Mouse (Mus musculus): Measurements from ENCODE around the gene Adra2c. TPM values are rescaled to one million over a fixed set of nuclear protein-coding genes. Genes with fewer than 3 reads are reported as not detected.
A peak's percentile ranks its signal among the peaks of the same experiment; 100 is the strongest.

The Adra2c gene
- polyA plus RNA-seq, 1 experiment from 2014 or later: 0.63 TPM

- no peaks in the 10 kb centered on the region for H3K27me3 ChIP-seq (replicated peaks; ENCODE audit: control insufficient read depth, insufficient read depth, low read length)
- H3K4me2 ChIP-seq (ENCODE audit: low read length): no peak overlapping the region
- no peak overlapping the region for H3K9ac ChIP-seq (ENCODE audit: low read depth, low read length)
- no peak overlapping the region for H3K27ac ChIP-seq (ENCODE audit: low read depth, low read length)
- H3K4me1 ChIP-seq (ENCODE audit: control insufficient read depth, insufficient read depth, low read depth, low read length): peaks cover 5% of the 10 kb centered on the region; the same call in 1 of the 2 replicates
- 73% methylated on average over 3 of the region's 3 CpGs for WGBS
- H3K4me3 ChIP-seq (ENCODE audit: low read length): no peak overlapping the region
- no peak for ATAC-seq
- no peaks in the 10 kb centered on the region for H3K36me3 ChIP-seq (ENCODE audit: control insufficient read depth, insufficient read depth, low read length)
- no peaks in the 10 kb centered on the region for H3K9me3 ChIP-seq (ENCODE audit: control insufficient read depth, low read length)
Measured at GRCm38 (mm10) chr5:35304191-35304590, 26.1 kb downstream of the Adra2c start.

DNA sequence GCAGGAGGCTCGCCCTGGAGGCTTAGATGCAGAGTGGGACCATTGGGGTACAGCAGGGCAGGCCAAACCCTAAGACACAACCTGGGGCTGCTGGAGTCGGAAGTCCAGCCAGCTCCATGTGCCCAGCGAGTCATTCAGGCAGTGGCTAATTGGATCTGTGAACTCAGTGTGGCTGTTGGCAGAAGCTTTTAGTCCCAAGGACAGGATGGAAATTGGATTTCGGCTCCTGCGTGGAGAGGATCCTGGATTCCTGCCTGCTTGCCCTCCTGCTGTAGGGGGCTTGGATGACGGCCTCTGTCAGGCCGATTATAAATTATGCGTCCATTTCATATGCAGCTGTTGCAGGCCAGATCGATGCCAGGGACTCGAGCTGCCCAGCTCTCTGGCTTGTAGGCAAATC is 27.2 kb downstream of the Adra2c start:
- 49% methylated on average over 10 of the region's 10 CpGs for WGBS
- no peaks in the 10 kb centered on the region for H3K27me3 ChIP-seq (replicated peaks; ENCODE audit: control insufficient read depth, insufficient read depth, low read length)
- ATAC-seq: peak; percentile 77
- H3K9ac ChIP-seq (ENCODE audit: low read depth, low read length): no peak overlapping the region
- no peaks in the 10 kb centered on the region for H3K36me3 ChIP-seq (ENCODE audit: control insufficient read depth, insufficient read depth, low read length)
- H3K4me3 ChIP-seq (ENCODE audit: low read length): no peak overlapping the region
- H3K4me1 ChIP-seq (ENCODE audit: control insufficient read depth, insufficient read depth, low read depth, low read length): peaks cover 5% of the 10 kb centered on the region; the same call in 1 of the 2 replicates
- no peaks in the 10 kb centered on the region for H3K9me3 ChIP-seq (ENCODE audit: control insufficient read depth, low read length)
- no peak overlapping the region for H3K4me2 ChIP-seq (ENCODE audit: low read length)
- H3K27ac ChIP-seq (ENCODE audit: low read depth, low read length): peak overlapping the region; percentile 51

- H3K27me3 ChIP-seq (replicated peaks; ENCODE audit: control insufficient read depth, insufficient read depth, low read length): no peaks in the 10 kb centered on the region
- H3K27ac ChIP-seq (ENCODE audit: low read depth, low read length): no peak overlapping the region
- no peak overlapping the region for H3K9ac ChIP-seq (ENCODE audit: low read depth, low read length)
- WGBS: 67% methylated on average over 1 of the region's 1 CpGs
- no peak overlapping the region for H3K4me2 ChIP-seq (ENCODE audit: low read length)
- H3K9me3 ChIP-seq (ENCODE audit: control insufficient read depth, low read length): no peaks in the 10 kb centered on the region
- no peak overlapping the region for H3K4me3 ChIP-seq (ENCODE audit: low read length)
- peaks cover 5% of the 10 kb centered on the region; the same call in 1 of the 2 replicates for H3K4me1 ChIP-seq (ENCODE audit: control insufficient read depth, insufficient read depth, low read depth, low read length)
- H3K36me3 ChIP-seq (ENCODE audit: control insufficient read depth, insufficient read depth, low read length): no peaks in the 10 kb centered on the region
- no peak for ATAC-seq
Measured at GRCm38 (mm10) chr5:35306692-35307091, 28.6 kb downstream of the Adra2c start.

DNA sequence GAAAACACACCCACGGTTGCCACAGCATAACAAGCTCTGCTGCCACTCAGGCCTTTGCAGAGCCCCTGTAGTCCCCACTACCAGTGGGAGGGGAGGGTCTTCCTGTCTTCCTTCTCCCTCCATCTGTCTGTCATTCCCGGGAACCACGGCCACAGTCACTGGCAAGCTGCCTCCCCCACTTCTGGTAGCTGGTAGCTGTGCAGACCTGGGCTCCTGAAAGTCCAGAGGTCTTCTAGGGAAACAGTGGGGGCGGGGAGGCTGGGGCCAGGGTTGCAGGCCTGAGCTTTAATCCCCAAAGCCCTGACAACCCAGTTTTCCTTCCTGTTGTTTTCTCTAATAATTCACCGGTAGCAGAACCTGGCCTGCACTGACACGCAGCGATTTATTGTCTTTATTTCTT is 31.7 kb downstream of the Adra2c start:
- 47% methylated on average over 7 of the region's 7 CpGs for WGBS
- no peak for ATAC-seq
- Histone ChIP-seq H3K27me3 (replicated peaks; ENCODE audit: control insufficient read depth, insufficient read depth, low read length) (no peaks in the 10 kb centered on the region), H3K9ac (ENCODE audit: low read depth, low read length) (no peak overlapping the region), H3K36me3 (ENCODE audit: control insufficient read depth, insufficient read depth, low read length) (no peaks in the 10 kb centered on the region), H3K27ac (ENCODE audit: low read depth, low read length) (no peak overlapping the region), H3K9me3 (ENCODE audit: control insufficient read depth, low read length) (no peaks in the 10 kb centered on the region), H3K4me2 (ENCODE audit: low read length) (no peak overlapping the region), H3K4me1 (ENCODE audit: control insufficient read depth, insufficient read depth, low read depth, low read length) (peaks cover 21% of the 10 kb centered on the region), H3K4me3 (ENCODE audit: low read length) (no peak overlapping the region)

GRCm38 (mm10) chr5:35311738-35312250 is 33.7 kb downstream of the Adra2c start:
- H3K4me3 ChIP-seq (ENCODE audit: low read length): no peak overlapping the region
- no peaks in the 10 kb centered on the region for H3K27me3 ChIP-seq (replicated peaks; ENCODE audit: control insufficient read depth, insufficient read depth, low read length)
- 84% methylated on average over 5 of the region's 5 CpGs for WGBS
- H3K36me3 ChIP-seq (ENCODE audit: control insufficient read depth, insufficient read depth, low read length): no peaks in the 10 kb centered on the region
- no peak overlapping the region for H3K4me2 ChIP-seq (ENCODE audit: low read length)
- H3K9me3 ChIP-seq (ENCODE audit: control insufficient read depth, low read length): no peaks in the 10 kb centered on the region
- no peak for ATAC-seq
- H3K4me1 ChIP-seq (ENCODE audit: control insufficient read depth, insufficient read depth, low read depth, low read length): peaks cover 18% of the 10 kb centered on the region
- H3K27ac ChIP-seq (ENCODE audit: low read depth, low read length): no peak overlapping the region
- H3K9ac ChIP-seq (ENCODE audit: low read depth, low read length): no peak overlapping the region

- Histone ChIP-seq H3K4me1 (ENCODE audit: control insufficient read depth, insufficient read depth, low read depth, low read length) (peaks cover 18% of the 10 kb centered on the region), H3K4me2 (ENCODE audit: low read length) (peak overlapping the region; percentile 51), H3K27me3 (replicated peaks; ENCODE audit: control insufficient read depth, insufficient read depth, low read length) (no peaks in the 10 kb centered on the region), H3K36me3 (ENCODE audit: control insufficient read depth, insufficient read depth, low read length) (no peaks in the 10 kb centered on the region), H3K9me3 (ENCODE audit: control insufficient read depth, low read length) (no peaks in the 10 kb centered on the region), H3K4me3 (ENCODE audit: low read length) (peak overlapping the region; percentile 14), H3K9ac (ENCODE audit: low read depth, low read length) (peak overlapping the region; percentile 61), H3K27ac (ENCODE audit: low read depth, low read length) (no peak overlapping the region)
- WGBS: under 1% methylated on average over 21 of the region's 21 CpGs
- peak; percentile 51; the same call in 1 of the 2 replicates for ATAC-seq
Measured at GRCm38 (mm10) chr5:35313231-35313821, 35.2 kb downstream of the Adra2c start.

DNA sequence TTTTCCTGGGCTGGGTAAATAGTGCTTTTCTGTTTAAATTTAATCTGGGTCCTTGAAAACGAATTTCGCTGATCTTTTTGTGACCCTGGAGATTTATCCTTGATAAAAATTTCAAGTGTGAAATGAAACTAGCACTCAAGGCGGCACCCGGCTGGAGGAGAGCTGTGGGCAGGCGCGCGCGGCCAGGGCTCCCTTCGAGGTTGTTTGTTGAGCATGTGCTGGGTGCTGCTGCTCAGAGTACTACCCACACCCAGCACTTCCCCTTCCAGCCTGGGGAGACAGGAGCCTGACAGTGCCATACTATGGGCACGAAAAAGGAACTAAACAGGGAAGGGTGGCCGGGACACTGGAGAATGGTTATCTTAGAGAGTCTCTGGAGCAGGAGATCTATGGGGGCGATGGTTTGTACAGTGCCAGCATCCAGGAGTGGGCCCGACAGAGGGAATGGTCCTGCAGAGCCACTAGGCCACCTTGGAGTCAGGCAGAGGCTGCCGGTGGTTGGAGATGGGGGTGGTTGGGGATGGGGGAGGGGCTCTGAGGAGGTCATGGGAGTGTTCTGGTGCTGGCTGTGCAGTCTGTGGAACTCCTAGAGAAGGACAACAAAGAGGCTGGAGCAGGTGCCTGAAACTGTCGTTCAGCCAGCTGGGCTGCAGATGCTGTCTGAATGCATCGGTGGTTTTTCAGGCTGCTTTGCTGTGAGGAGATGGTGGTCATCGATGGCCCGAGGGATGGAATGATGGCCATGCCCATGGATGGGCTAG is 35.9 kb downstream of the Adra2c start:
- WGBS: 14% methylated on average over 18 of the region's 18 CpGs
- Histone ChIP-seq H3K27me3 (replicated peaks; ENCODE audit: control insufficient read depth, insufficient read depth, low read length) (no peaks in the 10 kb centered on the region), H3K36me3 (ENCODE audit: control insufficient read depth, insufficient read depth, low read length) (no peaks in the 10 kb centered on the region), H3K4me2 (ENCODE audit: low read length) (peak overlapping the region; percentile 51), H3K4me3 (ENCODE audit: low read length) (peak overlapping the region; percentile 14), H3K4me1 (ENCODE audit: control insufficient read depth, insufficient read depth, low read depth, low read length) (peaks cover 18% of the 10 kb centered on the region), H3K9me3 (ENCODE audit: control insufficient read depth, low read length) (no peaks in the 10 kb centered on the region), H3K27ac (ENCODE audit: low read depth, low read length) (peak overlapping the region; percentile 8; the same call in 1 of the 2 replicates), H3K9ac (ENCODE audit: low read depth, low read length) (peak overlapping the region; percentile 61)
- peak; percentile 46 for ATAC-seq

DNA sequence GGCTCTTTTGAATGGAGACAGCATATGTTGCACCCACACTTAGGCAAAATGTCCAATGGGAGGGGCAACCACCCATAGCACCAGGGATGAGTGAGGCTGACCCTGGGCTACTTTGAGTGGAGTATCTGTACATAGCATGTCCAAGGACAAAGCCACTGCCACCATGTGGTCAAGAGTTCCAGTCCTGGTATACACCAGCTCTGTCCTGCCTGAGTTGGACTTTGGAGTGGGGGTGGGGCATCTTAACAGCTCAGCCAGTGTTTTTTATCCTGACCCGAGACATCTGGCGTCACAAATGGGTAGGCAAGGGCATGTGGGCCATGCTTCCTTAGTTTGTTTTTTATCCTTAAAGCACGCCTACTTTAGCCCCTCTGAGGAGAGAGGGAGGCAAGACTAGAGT is 36.5 kb downstream of the Adra2c start:
- peak; percentile 37; the same call in 1 of the 2 replicates for ATAC-seq
- Histone ChIP-seq H3K4me3 (ENCODE audit: low read length) (no peak overlapping the region), H3K9ac (ENCODE audit: low read depth, low read length) (no peak overlapping the region), H3K4me1 (ENCODE audit: control insufficient read depth, insufficient read depth, low read depth, low read length) (peaks cover 18% of the 10 kb centered on the region), H3K27ac (ENCODE audit: low read depth, low read length) (no peak overlapping the region), H3K27me3 (replicated peaks; ENCODE audit: control insufficient read depth, insufficient read depth, low read length) (no peaks in the 10 kb centered on the region), H3K9me3 (ENCODE audit: control insufficient read depth, low read length) (no peaks in the 10 kb centered on the region), H3K4me2 (ENCODE audit: low read length) (no peak overlapping the region), H3K36me3 (ENCODE audit: control insufficient read depth, insufficient read depth, low read length) (no peaks in the 10 kb centered on the region)
- WGBS: 63% methylated on average over 3 of the region's 3 CpGs

DNA sequence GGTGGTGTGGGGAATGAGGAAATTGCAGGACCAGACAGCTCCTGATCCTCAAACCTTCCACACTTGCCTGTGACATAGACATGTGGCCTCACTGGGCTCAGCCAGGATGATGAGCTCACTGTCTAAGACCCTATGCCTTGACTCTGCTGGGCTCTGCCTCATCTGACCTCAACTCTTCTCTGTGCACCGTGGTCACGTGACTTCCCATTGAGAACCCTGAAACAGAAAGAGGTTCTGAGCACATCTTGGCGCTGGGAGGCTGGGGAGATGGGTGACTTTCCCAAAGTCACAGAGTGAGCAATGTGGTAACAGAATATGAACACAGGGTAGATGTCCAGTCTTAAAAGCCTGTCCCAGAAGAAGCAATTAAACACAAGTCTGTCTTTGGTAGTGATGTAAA is 37.1 kb downstream of the Adra2c start:
- Histone ChIP-seq H3K36me3 (ENCODE audit: control insufficient read depth, insufficient read depth, low read length) (no peaks in the 10 kb centered on the region), H3K4me1 (ENCODE audit: control insufficient read depth, insufficient read depth, low read depth, low read length) (peaks cover 18% of the 10 kb centered on the region), H3K4me2 (ENCODE audit: low read length) (no peak overlapping the region), H3K9ac (ENCODE audit: low read depth, low read length) (no peak overlapping the region), H3K27ac (ENCODE audit: low read depth, low read length) (no peak overlapping the region), H3K27me3 (replicated peaks; ENCODE audit: control insufficient read depth, insufficient read depth, low read length) (no peaks in the 10 kb centered on the region), H3K4me3 (ENCODE audit: low read length) (no peak overlapping the region), H3K9me3 (ENCODE audit: control insufficient read depth, low read length) (no peaks in the 10 kb centered on the region)
- no peak for ATAC-seq
- WGBS: 83% methylated on average over 3 of the region's 3 CpGs
